Mouse (Mus musculus): ENCODE data around the gene Azin2. TPM values are rescaled to one million over a fixed set of nuclear protein-coding genes. Genes with fewer than 3 reads are reported as not detected.

Gene Azin2
- total RNA-seq (2021): 1 to 10 TPM; 5.8 to 6.0 TPM

- peak; percentile 94 to 96 for DNase-seq
- intact Hi-C loops (cut with DNase I): no loop called here
Observed at GRCm38 (mm10) chr4:128962029-128962925, at the start of gene Azin2. Gene Azin2 (minus strand): TSS chr4:128962442.

GRCm38 (mm10) chr4:129011604-129012121 lies 49.4 kb upstream of the Azin2 start:
- DNase-seq: peak; percentile 66 to 68
- intact Hi-C loops (cut with DNase I): no loop called here

- intact Hi-C loops (cut with DNase I): no loop called here
- DNase-seq: no peak
Observed at GRCm38 (mm10) chr4:129009521-129009920, 47.3 kb upstream of the Azin2 start.

GRCm38 (mm10) chr4:129008672-129009071 lies 46.4 kb upstream of the Azin2 start:
- intact Hi-C loops (cut with DNase I): no loop called here
- no peak for DNase-seq

GRCm38 (mm10) chr4:129008006-129008519 lies 45.8 kb upstream of the Azin2 start:
- intact Hi-C loops (cut with DNase I): no loop called here
- no peak for DNase-seq

GRCm38 (mm10) chr4:129003720-129004119 lies 41.5 kb upstream of the Azin2 start:
- no peak for DNase-seq
- intact Hi-C loops (cut with DNase I): no loop called here

- DNase-seq: no peak
- intact Hi-C loops (cut with DNase I): no loop called here
Observed at GRCm38 (mm10) chr4:129000786-129001185, 38.5 kb upstream of the Azin2 start.

- no peak for DNase-seq
- intact Hi-C loops (cut with DNase I): no loop called here
Observed at GRCm38 (mm10) chr4:128998401-128998800, 36.2 kb upstream of the Azin2 start.

GRCm38 (mm10) chr4:128997258-128997657 lies 35.0 kb upstream of the Azin2 start:
- DNase-seq: no peak
- intact Hi-C loops (cut with DNase I): no loop called here

GRCm38 (mm10) chr4:128995238-128995637 lies 33.0 kb upstream of the Azin2 start:
- intact Hi-C loops (cut with DNase I): no loop called here
- no peak for DNase-seq

- DNase-seq: no peak
- intact Hi-C loops (cut with DNase I): loop anchor here (5.0 kb wide), 1 partner anchor 64 kb away; the partner anchor contains the start of gene Rnf19b
Observed at GRCm38 (mm10) chr4:128993675-128994074, 31.4 kb upstream of the Azin2 start.

- intact Hi-C loops (cut with DNase I): loop anchor here (5.0 kb wide), 1 partner anchor 64 kb away; the partner anchor contains the start of gene Rnf19b
- DNase-seq: peak; percentile 97
Observed at GRCm38 (mm10) chr4:128993025-128993662, 30.9 kb upstream of the Azin2 start.

GRCm38 (mm10) chr4:128992176-128992575 lies 29.9 kb upstream of the Azin2 start:
- intact Hi-C loops (cut with DNase I): loop anchor here (5.0 kb wide), 1 partner anchor 65 kb away; the partner anchor contains the start of gene Rnf19b
- no peak for DNase-seq

GRCm38 (mm10) chr4:128991500-128992008 lies 29.3 kb upstream of the Azin2 start, which contains the start of gene Ak2:
Gene Ak2 (plus strand): TSS chr4:128991958.
- intact Hi-C loops (cut with DNase I): loop anchor here (5.0 kb wide), 1 partner anchor 66 kb away; the partner anchor contains the start of gene Rnf19b
- no peak for DNase-seq

GRCm38 (mm10) chr4:128989678-128990077 lies 27.4 kb upstream of the Azin2 start:
- intact Hi-C loops (cut with DNase I): loop anchor here (5.0 kb wide), 1 partner anchor 68 kb away; the partner anchor contains the start of gene Rnf19b
- DNase-seq: no peak

GRCm38 (mm10) chr4:128988911-128989310 lies 26.7 kb upstream of the Azin2 start:
- intact Hi-C loops (cut with DNase I): no loop called here
- no peak for DNase-seq

- intact Hi-C loops (cut with DNase I): no loop called here
- no peak for DNase-seq
Observed at GRCm38 (mm10) chr4:128984600-128984999, 22.4 kb upstream of the Azin2 start.

GRCm38 (mm10) chr4:128983656-128984055 lies 21.4 kb upstream of the Azin2 start:
- DNase-seq: no peak
- intact Hi-C loops (cut with DNase I): no loop called here

- intact Hi-C loops (cut with DNase I): no loop called here
- no peak for DNase-seq
Observed at GRCm38 (mm10) chr4:128983151-128983550, 20.9 kb upstream of the Azin2 start.

- intact Hi-C loops (cut with DNase I): no loop called here
- DNase-seq: no peak
Observed at GRCm38 (mm10) chr4:128981833-128982180, 19.6 kb upstream of the Azin2 start.

All from heart, postnatal 10 days (tissue).